Mouse (Mus musculus) layer of hippocampus, adult 2 months (tissue): Measurements from ENCODE around the gene Far2. TPM values are rescaled to one million over a fixed set of nuclear protein-coding genes. Genes with fewer than 3 reads are reported as not detected.

Experiments
- DNase-seq, 2 experiments: peaks; one replicate each; pipeline ENCODE4 v3.0.0; 2022; ENCODE audit warnings: low spot score in 2 of 2
- H3K27ac ChIP-seq: fragments of 200-600 bp; 2 replicates; pipeline ENCODE4 v1.8.1; 2022
- H3K4me3 ChIP-seq: fragments of 200-600 bp; 2 replicates; pipeline ENCODE4 v1.8.1; 2022; ENCODE audit warnings: mild to moderate bottlenecking
- CTCF ChIP-seq: fragments of 200-600 bp; conservative IDR thresholded peaks from 2 replicates; pipeline ENCODE4 v1.8.1; 2022; ENCODE audit warnings: antibody characterized with exemption, mild to moderate bottlenecking, moderate library complexity
- long read RNA-seq, 2 experiments: library from polyadenylated mRNA; stranded (forward); transcript quantifications; one replicate each; pipeline ENCODE4 v2.0.0; 2021; ENCODE audit warnings: borderline mapping rate in 2 of 2
- total RNA-seq, 2 experiments: library from RNA; stranded (reverse); gene quantifications; 2 replicates each; pipeline ENCODE4 v1.2.3; 2021

Far2 gene
- total RNA-seq: 10 to 100 TPM; 13.0 to 15.7 TPM
- long read RNA-seq, experiment 1, transcript Far2-201 (12 exons, 3,480 nt): major isoform, 10 of 15 reads
- long read RNA-seq, experiment 1, partial matches to known transcripts: 3 of 15 reads
- long read RNA-seq, experiment 1, other reads (novel, unspliced or antisense): 2 of 15 reads
- long read RNA-seq, experiment 2, transcript Far2-201 (12 exons, 3,480 nt): major isoform, 6 of 8 reads
- long read RNA-seq, experiment 2, partial matches to known transcripts: 1 of 8 reads
- long read RNA-seq, experiment 2, other reads (novel, unspliced or antisense): 1 of 8 reads

- Histone ChIP-seq H3K4me3 (peak within 1 kb of the TSS; percentile 79), H3K27ac (peak within 1 kb of the TSS; percentile 92)
- DNase-seq: peak; percentile 27 to 40
- TF ChIP-seq CTCF: no peak
Observed at GRCm38 (mm10) chr6:148046881-148047649, at the start of gene Far2. Gene Far2, plus strand, starts transcription at chr6:148047259.

- no peak overlapping the region for H3K4me3 ChIP-seq
- no peak overlapping the region for H3K27ac ChIP-seq
- no peak for DNase-seq
- TF ChIP-seq CTCF: no peak
Observed at GRCm38 (mm10) chr6:148000483-148000882, 46.6 kb upstream of the Far2 start.

GRCm38 (mm10) chr6:148001071-148001470 lies 46.0 kb upstream of the Far2 start:
- peak; percentile 80 for TF ChIP-seq CTCF
- Histone ChIP-seq H3K4me3 (no peak overlapping the region), H3K27ac (no peak overlapping the region)
- no peak for DNase-seq

GRCm38 (mm10) chr6:148006118-148006837 lies 40.8 kb upstream of the Far2 start:
- peak; percentile 36 for TF ChIP-seq CTCF
- no peak for DNase-seq
- Histone ChIP-seq H3K4me3 (no peak overlapping the region), H3K27ac (no peak overlapping the region)

- no peak overlapping the region for H3K4me3 ChIP-seq
- no peak for DNase-seq
- TF ChIP-seq CTCF: no peak
- no peak overlapping the region for H3K27ac ChIP-seq
Observed at GRCm38 (mm10) chr6:148040759-148041158, 6.3 kb upstream of the Far2 start.

GRCm38 (mm10) chr6:148047650-148047988 lies 560 bp downstream of the Far2 start:
- Histone ChIP-seq H3K4me3 (peak overlapping the region; percentile 79), H3K27ac (peak overlapping the region; percentile 92)

GRCm38 (mm10) chr6:148063131-148063530 lies 16.1 kb downstream of the Far2 start:
- DNase-seq: no peak
- TF ChIP-seq CTCF: no peak
- no peak overlapping the region for H3K4me3 ChIP-seq
- no peak overlapping the region for H3K27ac ChIP-seq

More at GRCm38 (mm10) chr6:148047650-148047988, 560 bp downstream of the Far2 start:
- no peak for DNase-seq
- TF ChIP-seq CTCF: no peak

GRCm38 (mm10) chr6:148066267-148066666 lies 19.2 kb downstream of the Far2 start:
- H3K4me3 ChIP-seq: no peak overlapping the region
- no peak for DNase-seq
- no peak overlapping the region for H3K27ac ChIP-seq
- no peak for TF ChIP-seq CTCF

- TF ChIP-seq CTCF: no peak
- DNase-seq: no peak
- no peak overlapping the region for H3K4me3 ChIP-seq
- H3K27ac ChIP-seq: no peak overlapping the region
Observed at GRCm38 (mm10) chr6:148068786-148069185, 21.7 kb downstream of the Far2 start.

GRCm38 (mm10) chr6:148073599-148073998 lies 26.5 kb downstream of the Far2 start:
- Histone ChIP-seq H3K27ac (no peak overlapping the region), H3K4me3 (no peak overlapping the region)
- no peak for TF ChIP-seq CTCF
- peak in 1 of 2 experiments; percentile 28 for DNase-seq

- Histone ChIP-seq H3K4me3 (no peak overlapping the region), H3K27ac (peak overlapping the region; percentile 18; the same call in 1 of the 2 replicates)
- no peak for DNase-seq
- TF ChIP-seq CTCF: no peak
Observed at GRCm38 (mm10) chr6:148074211-148074864, 27.3 kb downstream of the Far2 start.

GRCm38 (mm10) chr6:148083864-148084263 lies 36.8 kb downstream of the Far2 start:
- TF ChIP-seq CTCF: no peak
- no peak for DNase-seq
- H3K4me3 ChIP-seq: no peak overlapping the region
- H3K27ac ChIP-seq: no peak overlapping the region

GRCm38 (mm10) chr6:148084403-148084802 lies 37.3 kb downstream of the Far2 start:
- no peak for DNase-seq
- no peak for TF ChIP-seq CTCF
- H3K4me3 ChIP-seq: no peak overlapping the region
- H3K27ac ChIP-seq: no peak overlapping the region
